Mouse (Mus musculus) lung, adult 2 months (tissue): ENCODE results near the gene Ugt1a1.

ENCODE experiments used
- CTCF ChIP-seq: fragments of 200-500 bp; IDR thresholded peaks from 2 replicates; pipeline ENCODE4 v1.5.1; 2011; ENCODE audit warnings: mild to moderate bottlenecking, low read length, control low read depth; ENCODE audit not compliant: insufficient read depth
- POLR2A ChIP-seq: fragments of 200-500 bp; IDR thresholded peaks from 2 replicates; pipeline ENCODE4 v1.6.1; 2011; ENCODE audit warnings: low read depth, mild to moderate bottlenecking, control low read depth, low read length, borderline replicate concordance; ENCODE audit errors: extremely low read depth

GRCm38 (mm10) chr1:88215466-88216380 lies 4.0 kb downstream of the Ugt1a1 start:
- TF ChIP-seq CTCF, result no peak
- no peak for TF ChIP-seq POLR2A
